Mouse (Mus musculus) forebrain, embryonic 13.5 days (tissue): ENCODE measurements around the gene Sept5. TPM values are rescaled to one million over a fixed set of nuclear protein-coding genes. Genes with fewer than 3 reads are reported as not detected.

Source experiments
- ATAC-seq: fragments of 200-750 bp; cut with Nextera tagmentation; 2 replicates; pipeline ENCODE4 v1.8.0; 2017
- H3K27ac ChIP-seq: fragments of 300-500 bp; sonication (generic); 2 replicates; pipeline ENCODE4 v1.5.1; 2015; ENCODE audit warnings: inconsistent platforms, mild to moderate bottlenecking, moderate library complexity
- H3K27me3 ChIP-seq: fragments of 300-500 bp; sonication (generic); 2 replicates; pipeline ENCODE4 v1.6.1; 2015; ENCODE audit warnings: mild to moderate bottlenecking, inconsistent platforms
- H3K36me3 ChIP-seq: fragments of 300-500 bp; sonication (generic); 2 replicates; pipeline ENCODE4 v1.6.1; 2015; ENCODE audit warnings: mild to moderate bottlenecking, inconsistent platforms; ENCODE audit not compliant: poor library complexity, severe bottlenecking
- H3K4me1 ChIP-seq: fragments of 300-500 bp; sonication (generic); 2 replicates; pipeline ENCODE4 v1.6.1; 2015; ENCODE audit warnings: inconsistent platforms
- H3K4me2 ChIP-seq: fragments of 300-500 bp; sonication (generic); 2 replicates; pipeline ENCODE4 v1.6.1; 2015; ENCODE audit warnings: inconsistent platforms, mild to moderate bottlenecking, moderate library complexity
- H3K4me3 ChIP-seq: fragments of 300-500 bp; sonication (generic); 2 replicates; pipeline ENCODE4 v1.5.1; 2015; ENCODE audit warnings: mild to moderate bottlenecking, inconsistent platforms
- H3K9ac ChIP-seq: fragments of 300-500 bp; sonication (generic); 2 replicates; pipeline ENCODE4 v1.6.1; 2015; ENCODE audit warnings: mild to moderate bottlenecking, inconsistent platforms
- H3K9me3 ChIP-seq: fragments of 300-500 bp; sonication (generic); replicated peaks from 2 replicates; pipeline ENCODE4 v1.6.1; 2016; ENCODE audit warnings: inconsistent platforms
- WGBS: fragments of 180-500 bp; shearing (Covaris S2); methylation state at CpG from one replicate; pipeline ENCODE4 v1.1.7; 2015; 5-methylcytosine and 5-hydroxymethylcytosine counted together
- polyA plus RNA-seq: library from polyadenylated mRNA; unstranded; fragments of >200 nt; fragmentation: Nextera tagmentation; extraction: Ambion mirVana; gene quantifications from 2 replicates; pipeline ENCODE4 v1.2.1, GENCODE M21; 2015

Gene Sept5
- polyA plus RNA-seq, 1 experiment from 2014 or later: 115 TPM

DNA sequence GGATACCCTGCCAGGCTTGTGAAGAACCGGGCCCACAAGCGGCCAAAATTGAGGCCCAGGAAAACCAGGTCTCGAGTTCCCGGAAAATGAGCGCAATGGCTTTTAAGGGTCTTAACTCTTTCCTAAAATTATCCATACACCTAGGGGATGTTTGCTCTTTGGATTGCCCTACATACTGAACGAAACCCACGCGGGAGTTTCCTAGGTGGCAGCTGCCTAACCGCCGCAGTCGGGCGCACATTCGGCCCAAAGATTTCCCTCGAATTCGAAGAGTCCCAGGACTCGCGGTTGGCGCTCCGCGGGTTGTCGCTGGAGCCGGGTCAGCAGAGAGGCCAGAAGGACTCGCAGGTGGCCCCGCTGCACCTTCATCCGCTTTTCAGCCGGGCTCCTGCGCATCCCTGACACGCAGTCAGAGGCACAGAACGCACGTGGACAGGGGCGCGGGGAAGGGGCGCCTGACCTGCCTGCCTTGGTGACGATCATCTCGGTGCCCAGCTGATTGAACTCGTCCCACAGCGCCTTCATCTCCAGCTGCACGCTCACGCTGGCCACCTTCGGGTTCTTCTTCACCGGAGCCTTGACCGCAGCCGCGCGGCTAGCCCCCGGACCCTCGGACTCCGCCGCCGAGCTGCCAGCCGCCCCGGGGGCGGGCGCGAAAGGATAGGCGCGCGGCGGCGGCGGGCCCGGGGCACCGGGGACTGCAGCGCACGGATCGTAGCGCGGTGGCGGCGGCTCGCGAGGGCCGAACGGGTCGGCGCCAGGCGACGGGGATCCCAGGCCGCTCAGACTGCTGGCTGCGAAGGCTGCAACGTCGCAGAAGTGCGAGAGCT lies 43.5 kb downstream of the Sept5 start:
- H3K4me1 ChIP-seq: peaks cover 51% of the 10 kb centered on the region

DNA sequence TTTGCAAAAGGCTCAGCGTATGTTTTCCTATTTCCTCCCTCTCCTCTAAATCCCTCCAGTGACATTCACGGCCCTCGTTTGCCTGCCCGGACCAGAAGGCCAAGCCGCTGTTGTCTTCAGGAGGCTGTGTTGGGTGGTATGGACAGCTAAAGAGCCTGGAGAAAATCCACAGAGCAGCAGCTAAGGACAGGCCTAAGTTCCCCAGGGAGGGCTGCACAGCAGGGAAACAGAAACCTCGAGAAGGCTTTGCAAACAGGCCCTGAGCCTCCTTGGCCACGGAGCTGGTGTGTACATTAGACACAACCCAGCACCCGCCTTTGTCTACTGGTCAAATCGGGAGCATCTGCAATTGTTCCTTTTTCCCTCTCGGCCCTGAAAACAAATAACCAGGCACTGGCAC lies 44.1 kb downstream of the Sept5 start:
- Histone ChIP-seq H3K4me1 (peaks cover 47% of the 10 kb centered on the region), H3K4me2 (peak overlapping the region; percentile 61; the same call in 1 of the 2 replicates), H3K36me3 (no peaks in the 10 kb centered on the region), H3K27me3 (peaks cover 100% of the 10 kb centered on the region), H3K4me3 (0 out of 2 replicates have a peak overlapping the region, but pooled peaks have one; percentile 35), H3K9ac (no peak overlapping the region), H3K27ac (no peak overlapping the region), H3K9me3 (no peaks in the 10 kb centered on the region)
- no peak for ATAC-seq
- 4% methylated on average over 10 of the region's 10 CpGs for WGBS

More for the DNA sequence above, 43.5 kb downstream of the Sept5 start:
- Histone ChIP-seq H3K27ac (no peak overlapping the region), H3K4me3 (peak overlapping the region; percentile 35), H3K9me3 (no peaks in the 10 kb centered on the region), H3K27me3 (peaks cover 100% of the 10 kb centered on the region), H3K4me2 (peak overlapping the region; percentile 61), H3K36me3 (no peaks in the 10 kb centered on the region), H3K9ac (peak overlapping the region; percentile 37; the same call in 1 of the 2 replicates)
- 1% methylated on average over 83 of the region's 83 CpGs for WGBS
- no peak for ATAC-seq

DNA sequence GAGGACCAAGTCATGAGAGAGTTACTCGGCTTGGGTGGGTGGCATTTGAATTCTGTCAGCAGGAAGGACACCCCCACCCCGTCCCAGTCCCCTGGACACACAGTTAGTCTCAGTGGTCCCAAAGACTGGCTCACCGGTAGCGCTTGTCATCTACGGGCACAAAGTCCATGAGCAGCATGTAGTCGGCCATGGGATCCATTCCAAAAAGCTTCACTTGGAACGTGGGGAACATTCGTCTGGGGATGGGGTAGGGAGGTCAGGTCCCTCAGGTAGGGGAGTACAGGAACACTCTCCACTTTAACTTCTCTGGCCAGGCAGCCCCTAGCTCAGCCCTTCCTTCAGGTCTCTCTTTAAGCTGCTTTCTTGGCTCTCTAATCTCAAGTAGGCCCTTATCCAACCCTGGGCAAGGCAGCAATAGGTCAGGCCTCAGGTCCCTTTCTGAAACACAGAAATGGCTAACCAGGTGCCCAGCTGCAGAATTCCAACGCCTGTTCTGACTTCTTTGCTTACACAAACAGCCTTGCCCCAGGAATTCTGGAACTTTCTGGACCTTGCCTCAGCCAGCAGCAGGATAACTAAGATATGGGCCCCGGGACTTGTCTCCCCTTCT lies 44.7 kb downstream of the Sept5 start:
- Histone ChIP-seq H3K4me2 (no peak overlapping the region), H3K4me3 (no peak overlapping the region; the same call in 1 of the 2 replicates)
- WGBS: 9% methylated on average over 10 of the region's 10 CpGs

DNA sequence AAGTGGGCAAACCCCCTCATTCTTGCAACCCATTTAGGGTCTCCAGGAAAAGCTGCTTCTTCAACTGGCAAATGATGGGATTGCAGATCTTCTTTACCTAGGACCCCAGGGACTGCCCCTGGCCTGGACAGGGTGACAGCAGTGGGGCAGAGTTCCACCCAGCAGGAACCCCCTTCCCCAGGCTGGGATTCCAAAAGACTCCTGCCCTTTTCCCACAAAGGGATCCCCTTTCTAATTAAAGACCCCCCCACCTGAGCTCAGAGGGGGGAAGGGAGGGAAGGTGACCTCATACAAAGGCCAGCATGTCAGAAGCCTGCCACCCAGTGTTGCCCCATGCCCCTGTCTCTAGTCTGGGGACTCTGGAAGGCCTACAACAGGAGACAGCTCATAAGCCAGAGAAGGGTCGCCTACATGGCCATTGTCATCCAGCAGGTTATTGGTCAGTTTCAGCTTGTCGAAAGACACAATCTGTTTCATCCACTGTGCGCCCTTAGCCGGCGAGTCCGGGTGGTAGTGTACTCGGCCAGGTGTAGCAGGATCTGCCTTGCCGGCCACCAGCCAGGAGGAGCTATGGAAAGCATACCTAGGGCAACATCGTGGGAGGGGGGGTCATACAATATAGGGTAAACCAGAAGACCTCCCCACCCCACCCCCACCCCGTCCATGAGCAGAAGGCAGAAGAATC lies 45.9 kb downstream of the Sept5 start:
- H3K36me3 ChIP-seq: no peaks in the 10 kb centered on the region
- peaks cover 97% of the 10 kb centered on the region for H3K27me3 ChIP-seq
- peaks cover 42% of the 10 kb centered on the region for H3K4me1 ChIP-seq
- WGBS: 6% methylated on average over 10 of the region's 10 CpGs
- no peak overlapping the region for H3K4me3 ChIP-seq
- no peak overlapping the region for H3K4me2 ChIP-seq
- H3K9ac ChIP-seq: no peak overlapping the region
- ATAC-seq: no peak
- no peaks in the 10 kb centered on the region for H3K9me3 ChIP-seq
- no peak overlapping the region for H3K27ac ChIP-seq

More for the DNA sequence above, 44.7 kb downstream of the Sept5 start:
- Histone ChIP-seq H3K27ac (no peak overlapping the region), H3K36me3 (no peaks in the 10 kb centered on the region), H3K9ac (no peak overlapping the region), H3K4me1 (peaks cover 42% of the 10 kb centered on the region), H3K27me3 (peaks cover 100% of the 10 kb centered on the region), H3K9me3 (no peaks in the 10 kb centered on the region)
- no peak for ATAC-seq

DNA sequence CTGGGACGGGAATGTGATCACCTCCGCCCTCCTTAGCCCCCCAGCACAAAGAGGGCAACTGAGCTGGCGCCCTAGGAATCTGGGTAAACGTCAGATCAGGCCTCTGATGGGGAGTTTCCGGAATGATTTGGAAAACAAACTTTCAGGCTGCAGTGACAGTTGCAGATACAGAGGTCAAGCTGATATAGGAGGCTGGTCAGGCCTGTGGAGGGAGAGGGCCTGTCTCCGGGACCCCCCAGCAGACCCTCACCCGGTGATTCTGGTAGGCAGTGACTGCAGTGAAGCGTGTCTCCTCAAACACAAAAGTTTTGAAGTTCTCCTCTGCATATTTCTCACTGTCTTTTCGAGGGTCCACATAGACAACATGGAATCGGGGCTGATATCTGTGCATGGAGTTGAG lies 46.6 kb downstream of the Sept5 start:
- Histone ChIP-seq H3K4me3 (no peak overlapping the region), H3K4me2 (no peak overlapping the region), H3K27ac (no peak overlapping the region), H3K27me3 (peaks cover 97% of the 10 kb centered on the region), H3K36me3 (no peaks in the 10 kb centered on the region), H3K9ac (no peak overlapping the region), H3K9me3 (no peaks in the 10 kb centered on the region), H3K4me1 (peaks cover 36% of the 10 kb centered on the region)
- 7% methylated on average over 10 of the region's 10 CpGs for WGBS
- no peak for ATAC-seq

DNA sequence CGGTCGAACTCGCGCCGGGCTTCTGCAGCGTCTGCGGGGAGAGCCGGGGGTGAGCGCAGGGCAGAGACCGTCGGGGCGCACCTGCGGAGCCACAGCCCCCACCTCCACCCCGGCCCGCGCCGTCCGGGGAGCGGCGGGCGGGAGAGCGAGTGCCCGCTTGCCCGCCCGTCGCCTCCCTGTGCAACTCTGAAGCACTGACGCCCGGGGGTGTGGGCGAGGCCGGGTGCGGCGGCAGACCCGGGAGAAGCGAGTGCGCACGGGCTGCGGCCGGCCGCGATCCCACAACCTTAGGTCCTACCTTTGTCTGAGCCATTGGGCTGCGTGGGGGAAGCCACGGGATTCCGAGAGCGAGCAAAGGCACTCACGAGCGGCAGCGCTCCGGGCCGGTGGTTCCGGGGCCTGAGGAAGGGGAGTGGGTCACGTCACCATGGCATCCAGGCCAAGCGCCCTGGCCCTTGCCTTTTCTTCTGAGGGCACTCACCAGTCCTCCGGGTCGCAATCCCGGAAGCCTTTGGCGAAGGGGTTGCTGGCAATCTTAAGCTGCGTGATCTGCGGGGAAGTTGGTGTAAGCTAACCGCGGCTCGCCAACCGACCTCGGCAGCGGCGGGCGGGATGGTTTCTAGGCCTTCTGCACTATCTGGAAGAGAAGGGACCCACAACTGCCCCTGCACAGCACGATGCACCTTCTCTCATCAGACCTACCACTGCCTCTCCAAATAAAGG lies 47.2 kb downstream of the Sept5 start:
- Histone ChIP-seq H3K9me3 (no peaks in the 10 kb centered on the region), H3K4me3 (peak overlapping the region; percentile 38), H3K36me3 (no peaks in the 10 kb centered on the region), H3K9ac (no peak overlapping the region), H3K4me1 (peaks cover 30% of the 10 kb centered on the region), H3K27ac (no peak overlapping the region), H3K4me2 (peak overlapping the region; percentile 59), H3K27me3 (peaks cover 97% of the 10 kb centered on the region)
- WGBS: under 1% methylated on average over 62 of the region's 67 CpGs
- ATAC-seq: 0 out of 2 replicates have a peak, but pooled peaks have one; percentile 5

DNA sequence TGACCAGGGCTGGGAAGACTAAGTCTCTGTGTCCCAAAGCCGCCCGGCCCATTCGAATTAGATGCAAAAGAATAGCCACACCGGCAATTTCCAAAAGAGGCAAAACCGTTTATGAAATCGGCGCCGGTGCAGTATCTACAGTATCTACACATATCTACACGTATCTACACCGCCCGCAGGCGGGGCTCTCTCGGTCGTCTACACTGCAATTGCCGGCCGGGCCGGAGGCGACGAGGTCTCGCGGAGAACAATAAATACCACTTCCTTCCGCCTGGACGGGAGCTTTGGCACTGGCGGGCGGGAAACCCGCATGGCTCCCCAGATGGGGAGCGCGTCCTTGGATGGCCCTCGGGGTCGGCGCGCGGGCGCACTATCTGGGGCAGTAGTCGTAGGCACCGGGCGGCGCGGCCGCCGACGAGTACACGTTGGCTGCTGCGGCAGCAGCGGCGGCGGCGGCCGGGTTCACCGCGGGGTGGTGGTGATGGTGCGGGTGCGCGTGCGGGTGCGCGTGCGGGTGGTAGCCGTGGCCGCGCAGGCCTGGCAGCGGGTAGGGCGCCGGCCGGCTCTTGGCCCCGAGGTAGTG lies 48.0 kb downstream of the Sept5 start:
- ATAC-seq: peak; percentile 17; the same call in 1 of the 2 replicates
- WGBS: under 1% methylated on average over 57 of the region's 66 CpGs
- no peaks in the 10 kb centered on the region for H3K9me3 ChIP-seq

DNA sequence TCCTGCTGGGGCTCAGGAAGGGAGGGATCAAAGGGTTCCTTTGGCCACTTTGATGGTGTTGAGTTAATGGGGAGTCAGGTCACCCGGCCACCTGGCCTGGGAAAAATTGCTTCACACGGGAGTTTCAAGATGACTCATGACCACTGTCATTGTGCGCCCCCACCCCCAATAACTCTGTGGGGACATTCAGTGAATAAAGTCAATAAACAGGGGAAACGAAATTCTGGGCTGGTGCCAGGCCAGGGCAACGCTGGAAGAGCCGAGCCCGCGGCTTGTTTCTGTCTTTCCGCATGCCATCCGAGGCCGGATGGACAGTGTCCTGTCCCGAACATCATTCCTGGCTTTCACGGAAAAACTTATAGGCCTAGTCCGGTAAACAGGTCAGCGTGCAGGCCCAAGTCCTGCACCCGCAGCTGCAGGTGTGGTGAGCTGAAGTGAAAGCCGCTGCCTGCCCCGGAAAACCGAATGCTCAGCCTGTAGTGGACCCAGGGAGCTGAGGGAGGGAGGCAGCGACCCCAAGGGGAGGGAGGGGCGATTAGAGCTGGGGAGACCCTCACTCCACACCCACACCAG lies 48.6 kb downstream of the Sept5 start:
- no peaks in the 10 kb centered on the region for H3K36me3 ChIP-seq
- H3K4me1 ChIP-seq: peaks cover 20% of the 10 kb centered on the region
- H3K9ac ChIP-seq: no peak overlapping the region
- peak overlapping the region; percentile 38 for H3K4me3 ChIP-seq
- peak overlapping the region; percentile 59 for H3K4me2 ChIP-seq
- ATAC-seq: no peak
- H3K27ac ChIP-seq: no peak overlapping the region
- peaks cover 85% of the 10 kb centered on the region for H3K27me3 ChIP-seq
- no peaks in the 10 kb centered on the region for H3K9me3 ChIP-seq
- WGBS: 4% methylated on average over 21 of the region's 21 CpGs

More for the DNA sequence above, 48.0 kb downstream of the Sept5 start:
- Histone ChIP-seq H3K4me1 (peaks cover 26% of the 10 kb centered on the region), H3K27me3 (peaks cover 91% of the 10 kb centered on the region), H3K9ac (no peak overlapping the region), H3K4me2 (peak overlapping the region; percentile 59), H3K4me3 (peak overlapping the region; percentile 38), H3K27ac (no peak overlapping the region), H3K36me3 (no peaks in the 10 kb centered on the region)

DNA sequence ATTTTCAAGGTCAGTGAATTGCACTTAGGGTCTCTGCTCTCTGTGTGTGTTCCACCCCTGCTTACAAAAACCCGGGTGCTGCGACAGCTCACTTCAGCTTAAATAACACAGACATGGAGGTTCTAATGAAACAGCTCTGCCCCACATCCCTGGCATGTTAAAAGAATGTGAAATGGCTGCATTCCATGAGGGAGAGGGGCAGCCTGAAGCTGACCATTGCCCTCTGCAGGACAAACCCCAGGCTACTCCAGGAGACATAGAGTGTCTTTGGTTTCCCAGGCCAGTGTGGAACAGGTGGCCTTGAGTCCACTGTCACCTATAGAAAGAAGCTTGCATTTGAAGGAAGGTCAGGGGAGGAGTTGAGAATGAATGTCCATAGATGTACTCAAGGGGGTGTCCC lies 49.4 kb downstream of the Sept5 start:
- H3K4me3 ChIP-seq: no peak overlapping the region
- peaks cover 19% of the 10 kb centered on the region for H3K4me1 ChIP-seq
- no peaks in the 10 kb centered on the region for H3K36me3 ChIP-seq
- no peak overlapping the region for H3K27ac ChIP-seq
- H3K27me3 ChIP-seq: peaks cover 78% of the 10 kb centered on the region
- WGBS: 11% methylated on average over 2 of the region's 2 CpGs
- no peaks in the 10 kb centered on the region for H3K9me3 ChIP-seq
- no peak for ATAC-seq
- no peak overlapping the region for H3K9ac ChIP-seq
- H3K4me2 ChIP-seq: no peak overlapping the region

DNA sequence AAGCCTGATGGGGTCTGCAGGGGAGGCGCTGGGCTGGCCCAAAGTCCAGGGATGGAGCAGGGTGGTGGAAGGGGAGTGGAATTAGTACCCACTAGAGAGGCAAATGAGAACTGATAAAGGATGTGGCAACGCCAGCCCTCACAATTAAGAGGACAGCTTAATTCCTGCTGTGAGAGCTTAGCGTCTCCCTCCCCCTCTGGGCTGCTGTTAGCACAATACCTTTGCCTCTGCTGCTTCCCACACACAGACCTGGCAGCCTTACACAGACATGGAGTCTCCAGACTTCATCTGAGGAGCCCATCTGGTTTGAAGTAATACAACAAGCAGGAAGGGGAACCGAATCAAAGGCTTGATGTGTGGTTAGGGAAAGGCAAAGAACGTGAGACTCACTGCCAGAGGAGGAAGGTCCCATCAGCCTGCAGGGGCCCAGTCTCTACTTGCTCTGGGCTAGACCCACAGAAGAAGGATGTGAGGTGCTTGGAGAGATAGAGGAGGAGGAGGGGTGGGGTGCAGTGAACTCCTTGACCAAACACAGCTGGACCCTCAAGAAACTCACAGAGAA lies 52.1 kb downstream of the Sept5 start:
- WGBS: 6% methylated on average over 5 of the region's 5 CpGs
- Histone ChIP-seq H3K36me3 (no peaks in the 10 kb centered on the region), H3K27ac (no peak overlapping the region), H3K4me1 (peaks cover 16% of the 10 kb centered on the region), H3K27me3 (peaks cover 51% of the 10 kb centered on the region), H3K4me3 (no peak overlapping the region), H3K4me2 (no peak overlapping the region), H3K9me3 (no peaks in the 10 kb centered on the region), H3K9ac (no peak overlapping the region)
- ATAC-seq: no peak

DNA sequence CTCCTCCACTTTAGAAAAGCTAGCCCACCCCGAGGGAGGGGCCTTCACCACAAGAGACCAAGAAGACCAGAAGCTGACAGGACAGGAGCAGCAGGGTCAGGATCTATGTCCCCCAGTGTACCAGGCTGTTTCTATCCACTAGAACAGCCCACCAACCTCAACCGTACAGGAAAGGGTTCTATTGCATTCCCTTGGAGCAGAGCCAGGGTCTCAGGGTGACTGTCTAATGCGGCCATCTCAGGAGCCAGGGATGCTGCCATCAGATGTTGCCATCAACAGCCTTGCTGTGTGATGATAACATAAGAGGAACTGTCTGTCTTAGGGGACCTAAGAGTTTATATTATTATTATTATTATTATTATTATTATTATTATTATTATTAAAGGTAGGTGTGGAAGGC lies 52.7 kb downstream of the Sept5 start:
- H3K27me3 ChIP-seq: peaks cover 45% of the 10 kb centered on the region

More for the DNA sequence above, 52.7 kb downstream of the Sept5 start:
- no peak for ATAC-seq
- 43% methylated on average over 3 of the region's 3 CpGs for whole genome bisulfite sequencing
- Histone ChIP-seq H3K4me2 (no peak overlapping the region), H3K4me3 (no peak overlapping the region), H3K9me3 (no peaks in the 10 kb centered on the region), H3K4me1 (peaks cover 10% of the 10 kb centered on the region), H3K36me3 (no peaks in the 10 kb centered on the region), H3K27ac (no peak overlapping the region), H3K9ac (no peak overlapping the region)
